Mouse (Mus musculus) MEL (cell line): ENCODE measurements at regions not wholly inside any gene's neighbourhood (a gene's known extent, or its start where the extent isn't known, plus 50 kb on each side); places are given as distances from the start of the nearest gene placed in this dataset.

ENCODE experiments used
- DNase-seq: peaks from one replicate; pipeline ENCODE4 v3.0.0; 2011; ENCODE audit warnings: low read depth, low spot score
- H3K27ac ChIP-seq: 2 replicates; pipeline ENCODE4 v1.5.1; 2012; ENCODE audit warnings: low read depth, mild to moderate bottlenecking, control low read depth, low read length, moderate library complexity; ENCODE audit not compliant: control insufficient read depth
- H3K27me3 ChIP-seq, 2 experiments: fragments of 150-350 bp in 1 of 2; sonication (generic) in 1 of 2; 2 replicates each; pipeline ENCODE4 v1.6.1; 2012; ENCODE audit warnings: low read length in 2 of 2, mild to moderate bottlenecking in 2 of 2, improper control_type of control experiment in 1 of 2, moderate library complexity in 1 of 2; ENCODE audit not compliant: insufficient read depth in 2 of 2, control insufficient read depth in 1 of 2
- H3K36me3 ChIP-seq, 2 experiments: 2 replicates each; pipeline ENCODE4 v1.6.1; 2012 to 2014; ENCODE audit warnings: low read length in 2 of 2, improper control_type of control experiment in 1 of 2, inconsistent platforms in 1 of 2, mild to moderate bottlenecking in 1 of 2; ENCODE audit not compliant: insufficient read depth in 2 of 2, control insufficient read depth in 1 of 2
- H3K4me1 ChIP-seq, 2 experiments: fragments of 150-350 bp in 1 of 2; sonication (generic) in 1 of 2; 2 replicates each; pipeline ENCODE4 v1.6.1; 2012; ENCODE audit warnings: low read length in 2 of 2, improper control_type of control experiment in 1 of 2, mild to moderate bottlenecking in 1 of 2; ENCODE audit not compliant: insufficient read depth in 2 of 2, control insufficient read depth in 1 of 2
- H3K4me3 ChIP-seq, 2 experiments: fragments of 150-350 bp in 1 of 2; sonication (generic) in 1 of 2; 2 replicates each; pipeline ENCODE4 v1.5.1; 2012; ENCODE audit warnings: low read depth in 2 of 2, low read length in 2 of 2, mild to moderate bottlenecking in 2 of 2, moderate library complexity in 2 of 2, control low read depth in 1 of 2, improper control_type of control experiment in 1 of 2; ENCODE audit not compliant: control insufficient read depth in 1 of 2, insufficient read depth in 1 of 2
- H3K79me2 ChIP-seq: 2 replicates; pipeline ENCODE4 v1.6.1; 2012; ENCODE audit warnings: mild to moderate bottlenecking, low read length, moderate library complexity; ENCODE audit not compliant: control insufficient read depth, poor library complexity, insufficient read depth
- H3K9ac ChIP-seq: 2 replicates; pipeline ENCODE4 v1.6.1; 2012; ENCODE audit warnings: low read depth, mild to moderate bottlenecking, control low read depth, low read length, moderate library complexity; ENCODE audit not compliant: control insufficient read depth, poor library complexity, severe bottlenecking
- H3K9me3 ChIP-seq: fragments of 150-350 bp; sonication (generic); replicated peaks from 2 replicates; pipeline ENCODE4 v1.6.1; 2012; ENCODE audit warnings: mild to moderate bottlenecking, low read length, improper control_type of control experiment, moderate library complexity; ENCODE audit not compliant: insufficient read depth
- BHLHE40 ChIP-seq: IDR thresholded peaks from 2 replicates; pipeline ENCODE4 v1.6.1; 2012; ENCODE audit warnings: low read depth, mild to moderate bottlenecking, inconsistent platforms, low read length, improper control_type of control experiment, borderline replicate concordance
- CHD2 ChIP-seq: IDR thresholded peaks from 2 replicates; pipeline ENCODE4 v1.6.1; 2011; ENCODE audit warnings: low read length, improper control_type of control experiment
- ELF1 ChIP-seq: IDR thresholded peaks from 2 replicates; pipeline ENCODE4 v1.6.1; 2014; ENCODE audit warnings: low read depth, mild to moderate bottlenecking, inconsistent platforms, low read length, improper control_type of control experiment, moderate library complexity
- ETS1 ChIP-seq: IDR thresholded peaks from 2 replicates; pipeline ENCODE4 v1.6.1; 2012; ENCODE audit warnings: low read depth, mild to moderate bottlenecking, inconsistent platforms, low read length, improper control_type of control experiment, moderate library complexity
- GABPA ChIP-seq: IDR thresholded peaks from 2 replicates; pipeline ENCODE4 v1.6.1; 2012; ENCODE audit warnings: low read depth, mild to moderate bottlenecking, inconsistent platforms, low read length, improper control_type of control experiment, moderate library complexity
- GATA1 ChIP-seq: IDR thresholded peaks from 2 replicates; pipeline ENCODE4 v1.6.1; 2011; ENCODE audit warnings: low read depth, low read length, improper control_type of control experiment
- JUND ChIP-seq: IDR thresholded peaks from 2 replicates; pipeline ENCODE4 v1.6.1; 2011; ENCODE audit warnings: low read depth, mild to moderate bottlenecking, improper control_type of control experiment, low read length
- KAT2A ChIP-seq: conservative IDR thresholded peaks from 2 replicates; pipeline ENCODE4 v1.6.1; 2012; ENCODE audit warnings: low read depth, low read length, improper control_type of control experiment, inconsistent platforms
- MAFK ChIP-seq: IDR thresholded peaks from 2 replicates; pipeline ENCODE4 v1.6.1; 2011; ENCODE audit warnings: low read depth, mild to moderate bottlenecking, low read length, improper control_type of control experiment, borderline replicate concordance
- MAX ChIP-seq: IDR thresholded peaks from 2 replicates; pipeline ENCODE4 v1.6.1; 2011; ENCODE audit warnings: low read length, improper control_type of control experiment
- MAZ ChIP-seq: IDR thresholded peaks from 2 replicates; pipeline ENCODE4 v1.6.1; 2012; ENCODE audit warnings: low read depth, mild to moderate bottlenecking, inconsistent platforms, low read length, improper control_type of control experiment
- MEF2A ChIP-seq: IDR thresholded peaks from 2 replicates; pipeline ENCODE4 v1.6.1; 2014; ENCODE audit warnings: low read depth, mild to moderate bottlenecking, inconsistent platforms, low read length, improper control_type of control experiment; ENCODE audit not compliant: poor library complexity, insufficient replicate concordance, severe bottlenecking; ENCODE audit errors: extremely low read depth
- MYB ChIP-seq: IDR thresholded peaks from 2 replicates; pipeline ENCODE4 v1.6.1; 2011; ENCODE audit warnings: mild to moderate bottlenecking, low read depth, low read length, improper control_type of control experiment
- NRF1 ChIP-seq: IDR thresholded peaks from 2 replicates; pipeline ENCODE4 v1.6.1; 2014; ENCODE audit warnings: low read depth, mild to moderate bottlenecking, inconsistent platforms, low read length, improper control_type of control experiment, moderate library complexity; ENCODE audit not compliant: poor library complexity, insufficient read depth, severe bottlenecking
- POLR2A ChIP-seq, 2 experiments: IDR thresholded peaks; 2 replicates each; pipeline ENCODE4 v1.6.1; 2011 to 2012; ENCODE audit warnings: low read length in 2 of 2, mild to moderate bottlenecking in 2 of 2, control low read depth in 1 of 2, improper control_type of control experiment in 1 of 2, low read depth in 1 of 2, moderate library complexity in 1 of 2; ENCODE audit not compliant: control insufficient read depth in 1 of 2, insufficient read depth in 1 of 2, poor library complexity in 1 of 2
- POLR2AphosphoS2 ChIP-seq: IDR thresholded peaks from 2 replicates; pipeline ENCODE4 v1.6.1; 2011; ENCODE audit warnings: low read length, improper control_type of control experiment
- POLR2AphosphoS5 ChIP-seq: IDR thresholded peaks from 2 replicates; pipeline ENCODE4 v1.6.1; 2012; ENCODE audit warnings: low read depth, borderline replicate concordance, mild to moderate bottlenecking, inconsistent platforms, low read length, moderate library complexity, mixed read lengths
- RAD21 ChIP-seq: IDR thresholded peaks from 2 replicates; pipeline ENCODE4 v1.6.1; 2011; ENCODE audit warnings: mild to moderate bottlenecking, low read depth, low read length, improper control_type of control experiment
- RCOR1 ChIP-seq: IDR thresholded peaks from 2 replicates; pipeline ENCODE4 v1.6.1; 2012; ENCODE audit warnings: low read depth, mild to moderate bottlenecking, inconsistent platforms, low read length, improper control_type of control experiment
- SMC3 ChIP-seq: IDR thresholded peaks from 2 replicates; pipeline ENCODE4 v1.6.1; 2011; ENCODE audit warnings: low read depth, low read length, improper control_type of control experiment
- TBP ChIP-seq: IDR thresholded peaks from 2 replicates; pipeline ENCODE4 v1.8.0; 2011; ENCODE audit warnings: low read depth, low read length, improper control_type of control experiment
- UBTF ChIP-seq: IDR thresholded peaks from 2 replicates; pipeline ENCODE4 v1.6.1; 2012; ENCODE audit warnings: low read depth, mild to moderate bottlenecking, inconsistent platforms, low read length, improper control_type of control experiment, moderate library complexity, borderline replicate concordance; ENCODE audit not compliant: insufficient read depth
- ZC3H11A ChIP-seq: IDR thresholded peaks from 2 replicates; pipeline ENCODE4 v1.6.1; 2012; ENCODE audit warnings: low read depth, mild to moderate bottlenecking, inconsistent platforms, low read length, improper control_type of control experiment
- ZNF384 ChIP-seq: IDR thresholded peaks from 2 replicates; pipeline ENCODE4 v1.6.1; 2012; ENCODE audit warnings: low read depth, mild to moderate bottlenecking, inconsistent platforms, low read length, improper control_type of control experiment

DNA sequence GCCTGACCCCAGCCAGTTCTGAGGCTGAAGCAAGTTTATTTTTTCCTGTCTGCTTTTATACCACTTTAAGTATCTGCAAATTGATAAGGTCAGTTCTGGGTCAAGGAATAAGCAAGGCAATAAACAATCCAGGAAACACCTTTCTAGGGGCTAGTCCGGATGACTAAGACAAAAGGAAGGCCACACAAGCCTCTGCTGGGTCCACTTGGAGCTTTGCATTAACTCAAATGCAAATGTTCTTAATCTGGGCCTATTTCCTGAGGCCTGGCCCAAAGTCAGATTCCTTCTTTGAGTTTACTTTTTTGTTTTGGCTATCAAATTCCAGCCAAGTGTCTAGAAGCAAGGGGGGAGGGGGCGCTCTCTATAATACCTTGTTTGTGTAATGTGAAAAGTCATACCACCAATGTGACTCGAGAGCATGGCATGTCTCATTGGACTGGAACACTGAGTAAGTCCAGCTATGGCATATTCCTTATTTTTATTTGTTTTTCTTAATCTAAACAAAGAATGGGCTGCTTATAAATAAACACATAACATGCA, 535.6 kb upstream of the A830018L16Rik start:
- DNase-seq, result no peak
- Histone ChIP-seq H3K36me3 (no peaks in the 10 kb centered on the region), H3K4me1 (no peaks in the 10 kb centered on the region), H3K79me2 (no peaks in the 10 kb centered on the region), H3K9me3 (no peaks in the 10 kb centered on the region), H3K27me3 (no peaks in the 10 kb centered on the region), H3K9ac (no peak overlapping the region), H3K27ac (no peak overlapping the region), H3K4me3 (no peak overlapping the region)
- TF ChIP-seq BHLHE40 (no peak), POLR2AphosphoS5 (no peak), GATA1 (no peak), POLR2AphosphoS2 (no peak), ZNF384 (no peak), GABPA (no peak), RCOR1 (no peak), ELF1 (no peak), CHD2 (no peak), POLR2A (IDR thresholded peaks at IDR 0.05; ENCODE audit: control insufficient read depth in 1 of 2, insufficient read depth in 1 of 2, low read depth in 1 of 2, low read length in 2 of 2, poor library complexity in 1 of 2) (no peak), RAD21 (no peak), MAZ (no peak), KAT2A (no peak), MAX (no peak)

DNA sequence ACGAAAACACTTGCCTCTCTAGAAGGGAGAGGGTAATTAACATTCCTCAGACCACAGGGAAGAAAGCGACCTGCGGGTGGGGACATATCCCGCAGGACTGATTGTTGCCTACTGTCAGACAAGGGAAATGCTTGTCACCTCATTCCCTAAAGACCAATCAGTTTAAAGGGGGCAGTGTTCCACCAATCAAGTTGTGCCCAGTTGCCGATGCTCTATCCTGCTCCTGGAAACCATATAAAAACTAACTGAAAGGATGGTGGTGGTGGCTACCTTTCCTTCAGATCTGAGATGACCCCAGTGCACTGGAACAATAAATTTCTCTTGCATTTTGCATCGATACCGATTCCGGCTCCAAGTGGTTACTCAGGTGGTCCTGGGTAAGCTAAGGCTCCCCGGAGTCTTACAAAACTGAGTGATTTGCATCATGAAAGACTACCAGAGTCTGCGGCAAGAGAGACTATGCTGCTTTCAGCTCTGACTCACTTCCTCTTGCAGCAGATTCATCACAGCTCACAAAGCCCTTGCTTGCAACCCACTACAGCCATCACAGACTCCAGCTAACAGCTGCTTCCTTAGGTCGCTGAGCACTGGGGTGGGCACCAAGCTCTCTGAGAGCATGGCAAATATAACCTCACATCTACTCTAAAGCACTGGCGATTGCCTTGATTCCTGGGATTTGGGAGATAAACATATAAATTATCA, 533.7 kb upstream of the A830018L16Rik start:
- no peak for DNase-seq
- no peak overlapping the region for H3K4me3 ChIP-seq
- H3K9ac ChIP-seq, result no peak overlapping the region
- no peaks in the 10 kb centered on the region for H3K9me3 ChIP-seq
- H3K4me1 ChIP-seq, result no peaks in the 10 kb centered on the region
- TF ChIP-seq ETS1 (no peak), MAFK (no peak), GABPA (no peak), KAT2A (no peak), MYB (no peak), UBTF (no peak), JUND (no peak), RAD21 (no peak), MAZ (no peak), RCOR1 (no peak), BHLHE40 (no peak), GATA1 (no peak), NRF1 (no peak), ZC3H11A (no peak), SMC3 (no peak), MEF2A (no peak), TBP (no peak), POLR2A (IDR thresholded peaks at IDR 0.05; ENCODE audit: control insufficient read depth in 1 of 2, insufficient read depth in 1 of 2, low read depth in 1 of 2, low read length in 2 of 2, poor library complexity in 1 of 2) (no peak)
- no peaks in the 10 kb centered on the region for H3K36me3 ChIP-seq
- H3K27me3 ChIP-seq, result no peaks in the 10 kb centered on the region
- H3K79me2 ChIP-seq, result no peaks in the 10 kb centered on the region
- no peak overlapping the region for H3K27ac ChIP-seq
